Mouse (Mus musculus) cerebellum, postnatal 4 days (tissue): Measurements from ENCODE around the gene Gm14406.
"Not testable (repeated sequence)": the region's sequence is repeated elsewhere in the genome, so short reads cannot be mapped to it uniquely, and the experiment has no call there.

Source experiments
- DNase-seq, 2 experiments: peaks; one replicate each; pipeline ENCODE4 v3.0.0; 2022; ENCODE audit warnings: low spot score in 2 of 2, mixed read lengths in 1 of 2

Gm14406 gene

GRCm38 (mm10) chr2:177577998-177578397 is at the start of gene Gm14406:
Gm14406 (minus strand) TSS chr2:177578210.
- not testable (repeated sequence) for DNase-seq

DNA sequence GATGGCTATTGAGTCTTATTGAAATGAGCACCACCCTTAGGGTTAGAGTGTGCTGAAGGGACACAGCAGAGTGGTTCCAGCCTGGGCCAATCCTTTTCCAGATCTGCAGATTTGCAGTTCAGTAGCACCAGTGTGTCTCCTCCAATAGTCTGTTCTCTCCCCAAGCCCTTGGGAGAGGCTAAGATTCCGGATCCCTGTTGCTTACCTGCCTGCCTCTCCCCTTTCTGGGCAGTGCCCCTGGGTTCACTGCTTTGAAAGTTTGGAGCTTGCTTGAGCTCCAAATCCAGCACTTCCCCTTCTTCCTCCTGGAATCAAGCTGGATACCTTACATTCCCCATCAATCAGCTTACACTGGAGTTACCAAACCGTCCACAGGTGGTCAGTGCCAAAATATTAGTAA is 2.9 kb downstream of the Gm14406 start:
- not testable (repeated sequence) for DNase-seq

DNA sequence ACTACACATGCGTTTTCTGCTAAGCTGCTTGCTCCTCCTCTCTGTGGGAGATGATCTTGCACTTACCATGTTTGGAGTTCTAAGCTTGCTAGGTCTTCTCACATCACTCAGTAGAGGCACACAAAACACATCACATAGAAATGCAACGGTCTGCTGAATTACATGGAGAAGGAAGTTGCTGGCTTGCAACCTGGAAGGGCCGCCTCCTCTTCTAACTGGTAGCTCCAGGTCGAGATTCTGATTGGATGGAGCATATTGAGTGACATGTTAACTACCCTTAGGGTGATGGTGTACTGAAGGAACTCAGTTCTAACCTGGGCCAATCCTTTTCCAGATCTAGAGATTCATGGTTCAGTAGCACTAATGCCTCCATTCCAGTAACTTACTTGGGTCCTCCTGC is 18.6 kb downstream of the Gm14406 start:
- DNase-seq = not testable (repeated sequence)

DNA sequence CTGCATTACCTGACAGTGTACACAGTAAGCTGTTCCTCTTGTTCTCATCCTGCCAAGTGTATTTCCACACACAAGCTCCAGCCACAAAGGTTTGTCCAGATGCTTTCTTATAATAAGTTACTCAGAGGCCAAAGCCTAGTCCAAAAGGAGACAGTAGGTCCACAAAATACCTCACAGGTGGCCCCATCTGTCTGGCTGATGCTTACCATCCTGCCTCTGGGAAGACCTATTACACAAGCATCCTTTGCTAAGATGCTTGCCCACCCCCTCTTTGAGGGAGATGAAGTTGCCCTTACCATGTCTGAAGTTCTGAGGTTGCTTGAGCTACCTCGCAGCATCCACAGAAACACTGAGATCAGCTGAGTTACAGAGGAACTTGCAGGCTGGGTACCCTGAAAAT is 22.7 kb downstream of the Gm14406 start:
- not testable (repeated sequence) for DNase-seq

DNA sequence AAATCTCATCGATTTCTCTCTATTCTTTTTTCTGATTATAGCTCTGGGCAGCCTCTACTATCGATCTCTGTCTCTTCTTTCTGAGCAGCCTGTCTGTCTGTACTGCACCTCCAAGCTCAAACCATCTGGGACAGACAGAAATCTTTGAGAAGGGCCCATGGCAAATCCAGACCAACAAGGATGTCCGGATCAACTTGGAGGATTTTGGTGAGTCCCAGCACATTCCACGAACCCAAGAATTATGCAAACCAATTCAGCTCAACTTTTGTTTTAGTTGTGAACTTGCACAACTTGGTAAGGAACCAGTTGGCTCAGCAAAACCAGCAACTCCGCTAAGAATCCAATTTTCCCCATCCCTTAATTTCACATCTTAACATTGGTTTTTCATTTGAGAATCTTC is 40.3 kb downstream of the Gm14406 start:
- DNase-seq = not testable (repeated sequence)

GRCm38 (mm10) chr2:177537141-177537540 is 40.9 kb downstream of the Gm14406 start:
- not testable (repeated sequence) for DNase-seq

- DNase-seq = no peak
Observed at GRCm38 (mm10) chr2:177535876-177536275, 42.1 kb downstream of the Gm14406 start.

DNA sequence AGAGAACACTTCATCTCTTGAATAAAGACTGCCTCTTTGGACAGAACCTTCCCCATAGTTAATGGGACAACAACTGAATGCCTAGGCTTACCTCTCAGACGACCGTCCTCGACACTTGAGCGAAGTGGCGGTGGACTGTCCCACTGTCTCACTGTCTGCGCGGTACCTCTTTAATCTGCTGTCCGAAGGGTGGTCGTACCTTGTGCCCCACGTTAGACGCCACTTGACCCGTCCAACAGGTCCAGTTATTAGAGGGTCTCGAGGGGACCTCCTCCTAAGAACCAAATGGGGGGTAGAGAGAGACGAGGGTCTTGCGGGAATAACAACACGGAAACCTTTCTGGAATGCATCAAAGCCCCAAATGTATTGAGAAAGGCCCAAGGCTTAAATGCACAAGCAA is 53.8 kb downstream of the Gm14406 start:
- DNase-seq = not testable (repeated sequence)

- not testable (repeated sequence) for DNase-seq
Observed at GRCm38 (mm10) chr2:177523674-177524073, 54.3 kb downstream of the Gm14406 start.

DNA sequence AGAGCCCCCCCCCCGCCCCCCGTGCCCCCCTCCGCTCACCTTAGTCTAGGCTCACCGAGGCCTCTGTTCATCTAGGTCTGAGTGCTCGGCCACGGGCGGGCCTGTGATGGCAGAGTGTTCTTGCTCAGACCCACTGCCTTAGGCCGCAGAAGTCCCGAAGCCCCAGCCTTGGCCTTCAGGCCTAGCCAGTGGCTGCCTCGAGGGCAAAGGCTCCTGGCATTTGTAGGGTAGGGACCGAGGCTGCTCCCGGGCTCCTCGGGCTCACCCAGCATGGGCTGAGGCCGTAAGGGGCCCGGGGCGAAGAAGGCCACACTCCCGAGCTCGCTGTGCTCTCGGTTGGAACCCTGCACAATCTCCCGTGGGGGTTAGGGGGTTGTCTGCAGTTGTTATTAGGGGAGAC is 54.9 kb downstream of the Gm14406 start:
- no peak for DNase-seq

DNA sequence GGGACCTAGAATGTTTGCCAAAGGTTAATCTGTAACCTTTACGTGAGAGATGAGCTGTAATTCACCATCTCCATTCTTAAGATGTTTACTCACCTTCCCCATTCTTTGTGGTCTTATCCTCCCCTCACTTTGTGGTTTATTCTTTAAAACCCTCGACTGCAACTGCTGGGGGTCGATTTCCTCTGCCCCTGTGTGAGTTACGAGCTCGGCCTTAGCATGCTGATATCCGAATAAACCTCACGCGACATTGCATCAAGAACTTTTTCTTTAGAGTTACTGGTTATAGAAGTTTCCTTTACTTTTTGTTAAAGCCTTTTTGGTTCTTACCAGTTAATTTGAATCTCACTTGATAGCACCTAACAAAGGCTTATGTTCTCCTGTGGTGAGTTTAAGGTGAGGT is 58.0 kb downstream of the Gm14406 start:
- DNase-seq = no peak
